Mouse (Mus musculus): Measurements from ENCODE around the gene 1700025G04Rik.

GRCm38 (mm10) chr1:152042409-152042808 is 47.5 kb downstream of the 1700025G04Rik start:
- TF ChIP-seq CTCF (IDR thresholded peaks at IDR 0.05; ENCODE audit: low read depth, low read length) (no peak), POLR2AphosphoS5 (IDR thresholded peaks at IDR 0.05; ENCODE audit: insufficient replicate concordance, low read depth, low read length) (no peak)

Data from G1E (cell line).